Mouse (Mus musculus): ENCODE measurements around the gene Rasa2. TPM values are rescaled to one million over a fixed set of nuclear protein-coding genes. Genes with fewer than 3 reads are reported as not detected.
"Not testable (repeated sequence)": the region's sequence is repeated elsewhere in the genome, so short reads cannot be mapped to it uniquely, and the experiment has no call there.

The Rasa2 gene
- polyA plus RNA-seq (2015; fragmentation: Nextera tagmentation; extraction: Ambion mirVana) = 19.8 and 20.8 TPM in 2 replicates

DNA sequence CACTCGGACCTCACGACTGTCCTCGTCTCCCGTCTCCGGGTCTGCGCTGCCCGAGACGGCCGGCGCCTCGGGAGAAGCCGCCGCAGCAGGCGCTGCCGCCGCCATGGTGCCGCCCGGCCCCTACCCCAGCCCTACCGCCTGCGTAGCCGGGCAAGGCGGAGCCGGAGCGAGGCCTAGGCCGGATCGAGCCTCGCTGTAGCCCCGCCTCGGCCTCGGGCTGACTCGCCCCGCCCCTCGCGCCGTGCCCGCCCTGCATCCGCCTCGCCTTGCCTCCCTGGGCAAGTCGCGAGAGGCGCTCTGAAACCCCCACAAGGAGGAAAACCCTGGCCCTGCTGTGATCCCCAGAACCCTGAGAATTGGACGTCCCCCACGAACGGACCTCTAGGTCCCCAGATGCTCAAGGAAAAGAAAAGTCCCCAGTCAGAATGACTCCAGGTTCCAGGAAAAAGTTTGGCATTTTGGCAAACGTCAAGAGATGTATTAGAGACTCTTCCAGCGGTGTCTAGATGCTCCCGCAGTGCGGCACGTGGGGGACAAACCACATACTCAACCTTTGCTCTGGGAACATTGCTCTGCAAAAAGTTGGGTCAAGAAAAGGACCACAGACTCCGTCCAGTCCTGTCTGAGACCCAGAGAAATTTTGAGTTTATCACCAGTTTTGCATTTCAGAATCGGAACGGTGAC is at the start of gene Rasa2:
Gene Rasa2, minus strand, starts transcription at position 229 of the 684 bp plus-strand sequence.
- H3K4me1 ChIP-seq = peaks cover 20% of the 10 kb centered on the region
- WGBS = 2% methylated on average over 52 of the region's 52 CpGs

DNA sequence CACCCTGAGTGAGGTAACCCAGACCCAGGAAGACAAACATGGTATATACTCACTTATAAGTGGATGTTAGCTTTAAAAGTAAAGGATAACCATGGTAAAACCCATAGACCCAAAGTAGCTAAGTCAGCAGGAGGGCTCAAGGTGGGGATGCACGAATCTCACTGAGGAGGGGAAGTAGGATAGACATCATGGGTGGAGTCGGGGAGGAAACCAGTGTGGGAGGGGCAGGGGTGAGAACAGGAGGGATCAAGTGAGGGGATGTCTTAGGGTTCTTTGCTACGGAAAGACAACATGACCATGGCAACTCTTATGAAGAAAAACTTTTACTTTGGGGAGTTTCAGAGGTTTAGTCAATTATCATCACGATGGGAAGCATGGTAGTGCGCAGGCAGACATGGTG is 47.2 kb upstream of the Rasa2 start:
- Histone ChIP-seq H3K4me2 (replicated peaks) (no peak overlapping the region), H3K27me3 (no peaks in the 10 kb centered on the region), H3K36me3 (no peaks in the 10 kb centered on the region), H3K4me3 (replicated peaks) (no peak overlapping the region), H3K4me1 (no peaks in the 10 kb centered on the region), H3K9ac (no peak overlapping the region), H3K27ac (replicated peaks) (no peak overlapping the region), H3K9me3 (replicated peaks) (no peaks in the 10 kb centered on the region)
- no peak for ATAC-seq (ENCODE audit: insufficient number of reproducible peaks, low FRiP score, low TSS enrichment, low read depth)
- WGBS = 79% methylated on average over 5 of the region's 5 CpGs

More for the DNA sequence above, at the start of gene Rasa2:
- peak within 1 kb of the TSS; percentile 87 for H3K4me3 ChIP-seq (replicated peaks)
- peak within 1 kb of the TSS; percentile 96 for H3K27ac ChIP-seq (replicated peaks)
- no peaks in the 10 kb centered on the region for H3K36me3 ChIP-seq
- H3K9ac ChIP-seq = peak within 1 kb of the TSS; percentile 85
- peak within 1 kb of the TSS; percentile 80 for H3K4me2 ChIP-seq (replicated peaks)
- H3K9me3 ChIP-seq (replicated peaks) = no peaks in the 10 kb centered on the region
- H3K27me3 ChIP-seq = no peaks in the 10 kb centered on the region
- ATAC-seq (ENCODE audit: insufficient number of reproducible peaks, low FRiP score, low TSS enrichment, low read depth) = peak; percentile 98

DNA sequence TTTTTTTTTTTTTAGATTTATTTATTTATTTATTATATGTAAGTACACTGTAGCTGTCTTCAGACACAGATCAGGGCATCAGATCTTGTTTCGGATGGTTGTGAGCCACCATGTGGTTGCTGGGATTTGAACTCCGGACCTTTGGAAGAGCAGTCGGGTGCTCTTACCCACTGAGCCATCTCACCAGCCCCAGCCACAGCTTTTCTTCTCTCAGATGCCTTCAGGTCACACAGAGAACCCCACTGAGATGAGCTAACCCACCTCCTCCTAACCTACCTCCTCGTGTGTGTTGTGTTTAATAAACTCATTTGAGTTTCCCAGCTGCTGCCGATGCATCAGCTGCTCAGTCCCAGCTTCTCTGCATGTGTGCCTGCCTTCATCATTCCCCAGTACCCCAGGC is 46.3 kb upstream of the Rasa2 start:
- not testable (repeated sequence) for ATAC-seq (ENCODE audit: insufficient number of reproducible peaks, low FRiP score, low TSS enrichment, low read depth); H3K4me2 ChIP-seq (replicated peaks); H3K9me3 ChIP-seq (replicated peaks); H3K4me3 ChIP-seq (replicated peaks); H3K36me3 ChIP-seq; H3K4me1 ChIP-seq; H3K27ac ChIP-seq (replicated peaks); H3K27me3 ChIP-seq; H3K9ac ChIP-seq
- WGBS = 85% methylated on average over 5 of the region's 5 CpGs

DNA sequence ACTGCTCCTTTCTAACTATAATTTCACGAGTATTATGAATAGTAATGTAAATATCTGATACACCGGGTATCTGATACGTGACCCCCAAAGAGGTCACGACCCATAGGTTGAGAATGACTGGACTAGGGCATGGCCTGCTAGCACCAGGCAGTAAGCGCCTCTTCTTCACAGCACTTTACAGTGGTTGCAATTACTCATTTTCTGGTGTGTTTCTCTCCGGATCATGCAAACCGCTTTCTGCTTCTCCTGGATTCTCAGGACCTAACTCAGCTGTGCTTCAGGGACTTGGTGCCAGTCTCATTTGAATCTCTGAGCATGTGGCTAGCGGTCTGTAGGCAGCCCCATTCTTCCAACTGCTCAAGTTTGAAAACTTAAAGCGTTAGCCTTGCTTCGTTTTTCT is 45.3 kb upstream of the Rasa2 start:
- H3K9me3 ChIP-seq (replicated peaks) = no peaks in the 10 kb centered on the region
- H3K36me3 ChIP-seq = no peaks in the 10 kb centered on the region
- H3K4me1 ChIP-seq = no peaks in the 10 kb centered on the region
- H3K4me3 ChIP-seq (replicated peaks) = no peak overlapping the region
- no peak overlapping the region for H3K4me2 ChIP-seq (replicated peaks)
- WGBS = 90% methylated on average over 10 of the region's 10 CpGs
- no peak overlapping the region for H3K9ac ChIP-seq
- no peaks in the 10 kb centered on the region for H3K27me3 ChIP-seq
- H3K27ac ChIP-seq (replicated peaks) = no peak overlapping the region
- no peak for ATAC-seq (ENCODE audit: insufficient number of reproducible peaks, low FRiP score, low TSS enrichment, low read depth)

GRCm38 (mm10) chr9:96675763-96676640 is 44.6 kb upstream of the Rasa2 start:
- Histone ChIP-seq H3K9ac (no peak overlapping the region), H3K9me3 (replicated peaks) (no peaks in the 10 kb centered on the region), H3K4me1 (no peaks in the 10 kb centered on the region), H3K27me3 (no peaks in the 10 kb centered on the region), H3K27ac (replicated peaks) (no peak overlapping the region), H3K36me3 (no peaks in the 10 kb centered on the region), H3K4me2 (replicated peaks) (no peak overlapping the region), H3K4me3 (replicated peaks) (no peak overlapping the region)
- 83% methylated on average over 8 of the region's 8 CpGs for WGBS
- ATAC-seq (ENCODE audit: insufficient number of reproducible peaks, low FRiP score, low TSS enrichment, low read depth) = no peak

GRCm38 (mm10) chr9:96675071-96675762 is 43.8 kb upstream of the Rasa2 start:
- Histone ChIP-seq H3K9ac (no peak overlapping the region), H3K4me2 (replicated peaks) (no peak overlapping the region), H3K27ac (replicated peaks) (no peak overlapping the region), H3K4me1 (no peaks in the 10 kb centered on the region), H3K36me3 (no peaks in the 10 kb centered on the region), H3K4me3 (replicated peaks) (no peak overlapping the region), H3K27me3 (no peaks in the 10 kb centered on the region), H3K9me3 (replicated peaks) (no peaks in the 10 kb centered on the region)
- WGBS = 32% methylated on average over 5 of the region's 5 CpGs
- no peak for ATAC-seq (ENCODE audit: insufficient number of reproducible peaks, low FRiP score, low TSS enrichment, low read depth)

DNA sequence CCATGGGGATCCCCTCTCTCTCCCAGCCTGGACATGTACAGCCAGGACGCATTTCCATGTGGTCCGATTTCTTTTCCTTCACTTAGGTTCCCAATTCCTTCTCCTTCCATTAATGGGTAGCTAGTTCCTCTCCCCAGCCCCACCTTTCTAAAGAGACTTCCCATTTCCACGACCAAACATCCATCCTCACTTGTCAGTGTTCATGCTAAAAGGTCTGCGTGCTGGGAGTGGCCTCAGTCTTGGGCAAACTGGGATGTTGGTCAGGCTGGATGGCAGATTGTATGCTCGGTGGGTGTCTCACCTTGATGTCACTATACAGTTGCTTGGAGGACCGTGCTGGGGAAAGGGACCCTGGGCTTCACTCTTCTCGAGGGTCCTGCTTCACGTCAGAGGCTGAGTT is 42.9 kb upstream of the Rasa2 start:
- H3K27ac ChIP-seq (replicated peaks) = no peak overlapping the region
- no peaks in the 10 kb centered on the region for H3K9me3 ChIP-seq (replicated peaks)
- no peaks in the 10 kb centered on the region for H3K4me1 ChIP-seq
- H3K36me3 ChIP-seq = no peaks in the 10 kb centered on the region
- no peak overlapping the region for H3K9ac ChIP-seq
- no peaks in the 10 kb centered on the region for H3K27me3 ChIP-seq
- 87% methylated on average over 8 of the region's 8 CpGs for WGBS
- no peak for ATAC-seq (ENCODE audit: insufficient number of reproducible peaks, low FRiP score, low TSS enrichment, low read depth)
- H3K4me2 ChIP-seq (replicated peaks) = no peak overlapping the region
- no peak overlapping the region for H3K4me3 ChIP-seq (replicated peaks)

- WGBS = 70% methylated on average over 2 of the region's 2 CpGs
- H3K4me3 ChIP-seq (replicated peaks) = no peak overlapping the region
- no peaks in the 10 kb centered on the region for H3K27me3 ChIP-seq
- no peak for ATAC-seq (ENCODE audit: insufficient number of reproducible peaks, low FRiP score, low TSS enrichment, low read depth)
- no peak overlapping the region for H3K27ac ChIP-seq (replicated peaks)
- H3K36me3 ChIP-seq = no peaks in the 10 kb centered on the region
- H3K4me1 ChIP-seq = no peaks in the 10 kb centered on the region
- no peak overlapping the region for H3K9ac ChIP-seq
- no peak overlapping the region for H3K4me2 ChIP-seq (replicated peaks)
- no peaks in the 10 kb centered on the region for H3K9me3 ChIP-seq (replicated peaks)
Observed at GRCm38 (mm10) chr9:96672466-96672865, 41.0 kb upstream of the Rasa2 start.

DNA sequence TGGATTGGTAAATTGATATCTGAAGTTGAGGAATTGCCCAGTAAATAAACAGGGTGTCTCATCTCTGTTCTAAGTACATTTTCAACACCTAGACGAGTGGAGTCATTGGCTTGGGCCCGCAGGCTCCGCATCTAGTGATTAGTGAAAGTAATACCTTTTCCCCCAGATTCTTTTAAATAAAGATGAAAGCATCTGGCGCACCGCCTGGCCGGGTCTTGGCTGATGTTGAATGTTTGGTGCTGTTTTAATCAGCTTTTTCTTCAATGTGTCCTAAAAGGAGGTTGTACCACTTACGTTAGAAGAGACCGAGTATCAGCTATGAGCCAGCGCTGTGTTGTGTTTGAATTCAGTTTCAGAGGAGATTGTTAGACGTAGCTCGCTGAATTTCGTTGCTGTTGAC is 39.8 kb upstream of the Rasa2 start:
- no peaks in the 10 kb centered on the region for H3K36me3 ChIP-seq
- H3K27me3 ChIP-seq = no peaks in the 10 kb centered on the region
- no peak overlapping the region for H3K27ac ChIP-seq (replicated peaks)
- no peaks in the 10 kb centered on the region for H3K4me1 ChIP-seq
- no peak overlapping the region for H3K4me3 ChIP-seq (replicated peaks)
- no peak overlapping the region for H3K9ac ChIP-seq
- ATAC-seq (ENCODE audit: insufficient number of reproducible peaks, low FRiP score, low TSS enrichment, low read depth) = no peak
- 89% methylated on average over 12 of the region's 12 CpGs for WGBS
- no peak overlapping the region for H3K4me2 ChIP-seq (replicated peaks)
- no peaks in the 10 kb centered on the region for H3K9me3 ChIP-seq (replicated peaks)

- no peaks in the 10 kb centered on the region for H3K27me3 ChIP-seq
- peak overlapping the region; percentile 40 for H3K4me3 ChIP-seq (replicated peaks)
- peak overlapping the region; percentile 73 for H3K27ac ChIP-seq (replicated peaks)
- no peaks in the 10 kb centered on the region for H3K4me1 ChIP-seq
- no peaks in the 10 kb centered on the region for H3K36me3 ChIP-seq
- ATAC-seq (ENCODE audit: insufficient number of reproducible peaks, low FRiP score, low TSS enrichment, low read depth) = peak; percentile 100
- no peak overlapping the region for H3K9ac ChIP-seq
- H3K9me3 ChIP-seq (replicated peaks) = no peaks in the 10 kb centered on the region
- WGBS = 1% methylated on average over 15 of the region's 15 CpGs
- H3K4me2 ChIP-seq (replicated peaks) = peak overlapping the region; percentile 64
Observed at GRCm38 (mm10) chr9:96669877-96670276, 38.5 kb upstream of the Rasa2 start.

DNA sequence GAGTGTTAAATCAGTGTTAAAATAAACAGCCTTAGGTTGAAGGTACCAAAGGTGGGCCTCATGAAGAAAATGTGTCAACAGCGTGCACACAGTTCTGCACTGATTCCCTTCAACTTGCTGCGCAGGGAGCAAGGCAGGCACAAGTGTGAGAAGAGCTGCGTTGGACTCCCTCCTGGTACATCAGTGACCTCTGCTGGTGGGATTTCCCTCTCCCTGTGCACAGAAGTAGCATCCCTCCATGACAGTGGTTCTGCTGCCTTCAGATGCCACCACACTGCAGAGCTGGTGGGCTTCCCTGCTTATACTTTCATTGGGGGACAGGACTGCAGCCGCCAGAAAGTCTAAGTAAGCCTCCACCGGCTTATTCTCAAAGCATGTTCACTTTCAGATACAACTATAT is 37.2 kb upstream of the Rasa2 start:
- Histone ChIP-seq H3K27me3 (no peaks in the 10 kb centered on the region), H3K4me1 (no peaks in the 10 kb centered on the region), H3K4me2 (replicated peaks) (no peak overlapping the region), H3K27ac (replicated peaks) (no peak overlapping the region), H3K4me3 (replicated peaks) (no peak overlapping the region), H3K36me3 (no peaks in the 10 kb centered on the region), H3K9ac (no peak overlapping the region), H3K9me3 (replicated peaks) (no peaks in the 10 kb centered on the region)
- WGBS = 49% methylated on average over 5 of the region's 5 CpGs
- peak; percentile 37; the same call in 1 of the 2 replicates for ATAC-seq (ENCODE audit: insufficient number of reproducible peaks, low FRiP score, low TSS enrichment, low read depth)

Measured in embryonic facial prominence, embryonic 15.5 days (tissue).